In the genomic region with DNA sequence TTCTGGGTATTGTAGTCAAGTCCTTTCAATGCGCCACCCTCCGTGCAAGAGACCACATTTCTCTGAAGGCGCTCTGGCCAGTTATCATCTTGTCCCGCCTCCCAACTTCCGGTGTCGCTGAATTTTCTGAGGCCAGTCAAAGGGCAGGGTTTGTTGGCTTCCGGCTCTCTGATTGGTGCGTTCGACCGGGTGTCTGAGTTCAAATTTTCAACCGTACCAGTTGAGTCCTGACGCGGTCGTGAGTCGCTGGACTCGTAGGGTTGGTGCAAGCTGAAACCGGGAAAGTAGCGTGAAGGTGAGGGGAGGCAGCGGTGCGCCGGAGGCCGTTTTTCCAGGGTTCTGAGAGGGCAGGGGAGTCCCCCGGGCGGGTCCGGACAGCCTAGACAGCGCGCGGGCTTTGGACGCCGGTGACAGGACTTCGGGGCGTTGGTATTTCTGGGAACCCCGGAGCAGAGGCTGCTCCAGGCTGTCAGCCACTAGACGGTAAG, we compare ENCODE assay signal across 8 mouse cellular contexts. TPM values are rescaled to one million over a fixed set of nuclear protein-coding genes. Genes with fewer than 3 reads are reported as not detected.
DNase-seq lines count a peak whose midpoint lies in the region; ATAC-seq lines count a peak whose summit lies in the region.

A gene (plus strand): TSS at position 150 of the 488 bp plus-strand sequence.

- peak within 1 kb of the TSS; percentile 60 for H3K4me3 ChIP-seq in hindbrain, embryonic 12.5 days

- no peaks in the 10 kb centered on the region for H3K9me3 ChIP-seq in hindbrain, embryonic 12.5 days (replicated peaks)

- no peaks in the 10 kb centered on the region for H3K27me3 ChIP-seq in hindbrain, embryonic 12.5 days

- H3K9ac ChIP-seq in hindbrain, embryonic 12.5 days: peak within 1 kb of the TSS; percentile 54

- 0 out of 2 replicates have a peak within 1 kb of the TSS, but pooled peaks have one; percentile 46 for H3K27ac ChIP-seq in hindbrain, embryonic 12.5 days

- peaks cover 20% of the 10 kb centered on the region for H3K4me1 ChIP-seq in hindbrain, embryonic 12.5 days

- H3K36me3 ChIP-seq in hindbrain, embryonic 12.5 days: 0 out of 2 replicates have a peak, but pooled peaks cover 1% of the 10 kb centered on the region

- ATAC-seq in hindbrain, embryonic 12.5 days (ENCODE audit: low FRiP score): peak; percentile 98

- peak within 1 kb of the TSS; percentile 59 for H3K4me2 ChIP-seq in hindbrain, embryonic 12.5 days (replicated peaks)

- under 1% methylated on average over 34 of the region's 34 CpGs for WGBS in hindbrain, embryonic 12.5 days

- DNase-seq in NIH3T3 (ENCODE audit: low read depth): peak; percentile 99
- peak; percentile 99 for DNase-seq in cerebellum, postnatal 10 days
- peak; percentile 95 to 97 for DNase-seq in frontal cortex, postnatal 10 days (ENCODE audit: low spot score in 2 of 2)
- DNase-seq in layer of hippocampus, postnatal 14 days (ENCODE audit: low spot score in 2 of 2): peak; percentile 95 to 99
- peak; percentile 98 for DNase-seq in lung, postnatal 14 days
- DNase-seq in retina, adult 2 months (ENCODE audit: low read depth, low spot score): peak; percentile 96
- peak; percentile 95 to 96 for DNase-seq in thymus, postnatal 36 days

RNA-seq across cellular contexts. Expression of the gene that starts here (rescaled TPM):
- polyA plus RNA-seq in hindbrain, embryonic 12.5 days (2016; fragmentation: Nextera tagmentation; extraction: Ambion mirVana): 81.5 and 87.9 TPM in 2 replicates
- 1 to 10 TPM; 2.5 to 4.7 TPM for total RNA-seq in layer of hippocampus, postnatal 14 days (2021)

Comparison
In these comparisons a context has a peak if more than half of its experiments do, and no peak if none do; other contexts are left out.
1. Peak in every context shown above with its lines: DNase-seq, ATAC-seq, H3K4me3 ChIP-seq and H3K27ac ChIP-seq.